Mouse (Mus musculus): ENCODE measurements at regions not wholly inside any gene's neighbourhood (a gene's known extent, or its start where the extent isn't known, plus 50 kb on each side); places are given as distances from the start of the nearest gene placed in this dataset.

DNA sequence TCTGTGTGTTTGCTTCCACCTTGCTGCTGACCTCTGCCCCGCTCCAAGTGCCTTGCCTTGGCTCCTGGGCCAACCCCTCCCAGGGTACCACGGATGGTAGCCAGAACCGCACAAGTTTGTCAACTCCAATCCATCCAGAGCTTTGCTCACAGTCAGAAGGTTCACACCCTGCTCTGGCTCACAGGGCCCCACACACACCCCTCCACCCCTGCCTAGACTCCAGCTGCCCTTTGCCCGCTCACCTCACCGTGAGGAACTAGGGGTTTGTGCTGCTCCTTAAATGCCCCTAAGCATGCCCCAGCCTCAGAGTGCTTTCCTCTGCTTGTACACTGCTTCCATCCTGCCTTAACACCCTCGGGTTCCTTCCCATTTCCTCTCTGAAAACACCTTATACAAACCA is 117.5 kb upstream of the Lhx5 start:
- no peak for DNase-seq (ENCODE audit: low read depth, low spot score)

DNA sequence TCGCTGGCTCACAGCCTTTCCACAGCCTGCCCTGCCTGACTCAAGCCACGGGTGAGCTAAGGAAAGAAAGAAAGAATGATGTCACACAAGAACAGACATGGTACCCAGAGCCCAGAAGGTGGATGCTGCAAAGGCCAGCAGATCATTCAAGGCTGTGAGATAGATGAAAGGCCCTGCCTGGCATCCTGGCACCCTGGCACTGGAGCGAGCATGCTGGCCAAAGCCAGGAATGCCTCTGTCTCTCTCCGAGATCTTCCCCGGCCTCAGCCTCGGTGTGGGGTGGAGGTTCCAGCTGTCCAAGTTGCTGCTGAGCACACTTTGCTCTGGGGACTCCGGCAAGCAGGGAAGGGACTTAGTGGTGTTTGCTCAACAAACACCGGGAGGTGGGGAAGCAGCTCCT is 116.4 kb upstream of the Lhx5 start:
- DNase-seq (ENCODE audit: low read depth, low spot score) = no peak

DNA sequence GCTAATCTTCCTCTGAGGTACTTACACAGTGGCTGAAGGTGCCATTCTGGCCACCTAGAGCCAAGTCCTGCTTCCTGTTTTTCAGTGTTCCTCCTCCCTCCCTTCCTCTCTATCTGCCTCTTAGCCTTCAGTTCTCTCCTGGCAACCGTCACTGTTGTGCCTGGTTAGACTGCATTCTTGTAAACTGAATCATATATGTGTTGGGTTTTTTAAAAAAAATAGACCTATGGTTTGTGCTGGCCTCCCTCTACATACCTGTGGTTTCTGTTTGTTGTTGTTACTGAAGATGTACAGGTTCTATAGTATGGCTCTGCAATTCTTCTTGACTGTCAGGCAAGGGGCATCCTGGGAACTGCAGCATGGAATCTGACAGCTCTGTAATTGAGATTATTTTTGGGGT is 112.5 kb upstream of the Lhx5 start:
- DNase-seq (ENCODE audit: low read depth, low spot score) = no peak

DNA sequence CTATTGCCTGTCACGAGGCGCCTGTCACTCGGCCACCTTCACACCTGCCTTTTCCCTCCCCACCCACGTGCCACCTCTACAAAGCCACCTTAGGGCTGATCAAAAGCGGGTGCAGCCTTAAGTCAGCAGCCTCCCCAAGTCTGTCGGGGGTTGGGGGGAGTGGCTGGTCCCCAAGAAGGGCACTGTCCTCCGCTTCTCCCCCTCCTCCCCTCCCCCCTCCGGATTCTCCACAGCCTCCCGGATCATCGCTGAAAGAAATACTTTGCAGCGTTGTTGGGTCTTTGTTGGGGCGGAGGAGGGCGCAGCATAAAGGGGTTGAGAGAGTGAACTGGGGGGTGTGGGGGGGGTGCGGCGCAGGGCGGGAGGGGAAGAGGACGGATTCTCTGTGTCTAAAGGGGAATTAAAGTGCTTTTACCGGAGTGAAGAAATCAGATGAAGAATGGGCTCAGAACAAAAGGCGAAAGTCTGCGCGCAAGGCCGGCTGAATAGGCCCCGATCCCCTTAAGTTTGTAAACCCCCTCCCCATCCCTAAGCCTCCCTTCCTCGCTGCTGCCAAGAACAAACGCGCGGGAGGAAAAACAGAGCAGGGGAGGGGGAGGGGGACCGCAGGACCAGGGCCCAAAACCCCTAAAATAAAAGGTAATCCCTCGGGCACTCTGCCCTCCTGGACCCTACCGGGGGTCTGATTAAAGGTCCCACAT is 109.3 kb upstream of the Lhx5 start:
- DNase-seq (ENCODE audit: low read depth, low spot score) = peak; percentile 46

DNA sequence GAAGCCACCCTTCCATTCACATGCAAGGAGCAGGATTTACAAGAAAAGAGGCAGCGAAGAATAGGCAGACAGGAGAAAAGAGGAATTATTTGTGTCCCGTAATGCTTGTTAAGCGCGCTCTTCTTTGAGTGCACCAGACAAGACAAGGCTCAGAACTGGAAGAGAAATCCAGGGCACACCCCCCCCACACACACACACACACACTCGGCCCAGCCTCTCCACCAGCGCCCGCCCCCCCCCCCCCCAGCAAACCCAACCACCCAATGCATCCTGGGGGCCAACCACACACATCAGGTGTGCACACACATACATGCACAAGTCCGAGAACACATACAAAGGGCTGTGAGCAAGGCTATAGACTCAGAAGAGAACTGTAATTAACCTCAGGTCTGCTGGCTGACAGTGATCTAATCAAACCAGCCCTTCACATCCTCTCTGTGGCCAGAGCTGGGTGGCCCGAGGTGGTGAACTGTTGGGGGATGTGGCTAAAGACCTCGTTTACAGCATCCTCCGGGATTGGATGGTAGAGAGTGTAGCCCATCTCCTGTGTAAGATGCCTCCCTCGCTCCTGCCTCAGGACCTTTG is 108.7 kb upstream of the Lhx5 start:
- no peak for DNase-seq (ENCODE audit: low read depth, low spot score)

DNA sequence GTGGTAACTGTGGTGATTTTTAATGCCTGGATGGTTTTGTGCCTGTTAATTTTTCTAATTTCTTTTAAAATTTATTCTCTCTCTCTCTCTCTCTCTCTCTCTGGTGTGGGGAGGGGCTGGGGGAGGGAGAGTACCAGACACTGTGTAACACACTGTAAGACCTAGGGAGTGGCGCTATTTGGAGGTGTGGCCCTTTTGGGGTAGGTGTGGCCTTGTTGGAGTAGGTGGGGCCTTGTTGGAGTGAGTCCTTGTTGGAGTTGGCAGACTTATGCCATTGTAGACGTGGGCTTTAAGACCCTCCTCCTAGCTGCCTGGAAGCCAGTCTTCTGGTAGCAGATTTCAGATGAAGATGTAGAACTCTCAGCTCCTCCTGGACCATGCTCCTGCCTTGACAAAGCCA is 107.4 kb upstream of the Lhx5 start:
- peak; percentile 73 for DNase-seq (ENCODE audit: low read depth, low spot score)

DNA sequence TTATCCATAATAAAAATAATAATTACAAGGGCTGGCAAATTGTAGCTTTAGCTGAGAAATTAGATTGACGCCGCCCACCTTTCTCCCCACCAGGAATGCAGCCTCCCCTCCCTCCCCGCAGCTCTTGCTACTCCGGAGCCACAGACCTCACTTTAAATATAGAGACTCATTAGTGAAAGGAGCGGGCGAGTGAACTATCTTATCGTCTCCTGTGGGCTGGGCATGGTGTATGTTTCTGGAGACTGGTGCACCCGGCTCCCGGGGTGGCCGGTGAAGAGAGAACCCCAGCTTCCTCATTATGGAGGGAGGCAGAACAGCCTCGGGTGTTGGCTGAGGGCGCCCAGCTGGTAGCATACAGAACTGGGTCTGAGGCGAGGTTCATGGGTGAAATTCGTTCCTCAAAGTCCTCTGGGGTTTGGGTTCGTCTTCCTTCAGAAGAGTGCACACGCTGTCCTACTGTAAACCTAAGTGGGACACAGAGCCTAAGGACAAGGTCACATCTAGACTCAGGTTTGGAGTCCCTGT is 106.1 kb upstream of the Lhx5 start:
- DNase-seq (ENCODE audit: low read depth, low spot score) = no peak

DNA sequence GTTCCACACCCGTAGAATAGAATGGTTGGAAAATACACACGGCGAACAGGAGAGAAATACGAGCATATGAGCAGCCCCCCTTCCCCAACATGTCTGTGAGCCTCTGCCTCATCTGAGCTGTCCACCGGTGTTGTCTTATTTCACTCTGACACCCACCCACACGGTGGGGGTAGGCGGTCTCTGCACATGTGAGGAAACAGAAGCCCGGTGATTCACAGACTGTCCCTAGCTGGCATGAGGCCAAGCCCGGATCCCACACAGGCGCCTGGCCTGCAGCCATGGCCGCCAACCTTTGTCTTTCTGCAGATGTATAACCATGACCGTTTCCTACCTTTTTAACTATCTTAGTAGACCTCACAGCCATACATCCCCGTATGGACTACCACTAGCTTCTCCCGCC is 99.5 kb upstream of the Lhx5 start:
- no peak for DNase-seq (ENCODE audit: low read depth, low spot score)

DNA sequence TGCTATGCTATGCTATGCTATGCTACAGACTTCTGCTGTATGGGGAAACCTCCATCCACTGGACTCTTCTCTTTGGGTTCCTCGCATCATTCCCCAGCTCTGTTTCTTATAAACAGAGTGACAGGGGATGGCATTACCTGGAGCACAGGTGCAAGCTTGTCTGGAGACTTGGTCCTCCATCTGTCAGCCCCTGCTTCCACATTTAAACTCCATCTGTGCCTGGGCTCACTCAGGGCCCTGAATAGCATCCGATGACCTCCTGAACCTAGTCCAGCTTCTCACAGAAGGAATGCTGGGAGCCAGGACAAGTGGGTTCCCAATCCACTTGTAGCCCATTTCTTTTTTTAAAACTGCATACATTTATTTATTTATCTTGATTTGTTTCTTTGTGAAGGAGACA is 92.3 kb upstream of the Lhx5 start:
- no peak for DNase-seq (ENCODE audit: low read depth, low spot score)

DNA sequence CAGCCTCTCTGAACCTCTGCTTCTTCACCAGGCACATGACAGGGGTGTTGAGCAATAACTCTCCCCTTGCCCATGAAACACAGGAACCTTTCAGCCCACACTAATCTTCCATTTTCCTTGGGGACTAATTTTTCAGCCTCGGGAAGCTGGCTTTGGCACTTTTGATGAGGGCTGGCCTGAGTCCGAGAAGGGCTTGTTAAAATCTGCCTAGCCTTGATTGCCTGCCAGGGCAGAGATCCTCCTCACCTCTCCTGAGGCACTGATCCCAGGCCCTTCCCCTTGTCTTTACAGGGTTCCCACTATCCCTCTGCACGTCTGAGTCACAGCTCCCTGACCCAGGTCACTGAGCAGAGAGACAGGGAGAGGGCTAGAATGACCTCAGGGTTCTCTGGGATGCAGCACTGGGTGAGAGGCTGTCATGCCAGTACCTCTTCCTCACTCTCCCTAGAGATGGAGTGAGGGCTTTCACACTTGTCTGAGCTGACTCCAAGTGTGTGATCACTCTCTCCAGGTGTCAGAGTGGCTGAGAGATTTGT is 90.7 kb upstream of the Lhx5 start:
- DNase-seq (ENCODE audit: low read depth, low spot score) = no peak

DNA sequence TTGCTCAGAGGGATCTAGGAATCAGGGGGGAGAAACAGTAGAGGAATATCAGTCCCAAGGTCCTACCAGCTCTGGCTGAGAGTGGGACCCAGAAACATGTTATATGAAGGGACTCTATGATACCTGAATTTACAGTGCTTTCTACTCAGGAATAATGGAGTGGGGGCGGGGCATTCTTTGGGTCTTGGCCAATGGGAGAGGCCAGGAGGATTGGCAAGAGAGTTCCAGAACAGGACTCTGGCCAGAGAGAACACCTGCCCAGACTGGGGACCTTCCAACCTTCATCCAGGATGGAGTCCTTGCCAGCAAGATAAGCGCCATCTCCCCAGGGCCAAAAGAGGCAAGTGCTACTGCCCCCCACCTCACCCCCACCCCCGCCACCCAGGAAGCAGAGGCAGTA is 81.0 kb upstream of the Lhx5 start:
- no peak for DNase-seq (ENCODE audit: low read depth, low spot score)

DNA sequence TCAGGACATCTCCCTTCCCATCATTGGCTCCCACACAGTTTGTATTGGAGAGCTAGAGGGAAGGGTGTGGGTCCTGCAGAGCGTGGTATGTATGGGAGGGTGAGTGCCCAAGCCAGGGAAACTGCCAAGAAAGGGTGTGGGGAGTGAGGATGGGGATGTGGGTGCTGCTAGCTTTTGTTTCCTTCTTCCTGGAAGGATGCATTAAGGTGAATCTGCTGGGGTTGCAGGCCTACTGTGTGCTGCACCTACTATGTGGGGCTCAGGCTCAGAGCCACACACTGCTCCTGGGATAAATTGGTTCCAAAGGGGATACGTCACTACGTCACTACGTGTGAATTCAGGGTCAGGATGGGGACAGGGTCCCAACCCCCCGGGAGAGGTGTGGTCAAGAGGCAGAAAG is 79.7 kb upstream of the Lhx5 start:
- DNase-seq (ENCODE audit: low read depth, low spot score) = no peak

DNA sequence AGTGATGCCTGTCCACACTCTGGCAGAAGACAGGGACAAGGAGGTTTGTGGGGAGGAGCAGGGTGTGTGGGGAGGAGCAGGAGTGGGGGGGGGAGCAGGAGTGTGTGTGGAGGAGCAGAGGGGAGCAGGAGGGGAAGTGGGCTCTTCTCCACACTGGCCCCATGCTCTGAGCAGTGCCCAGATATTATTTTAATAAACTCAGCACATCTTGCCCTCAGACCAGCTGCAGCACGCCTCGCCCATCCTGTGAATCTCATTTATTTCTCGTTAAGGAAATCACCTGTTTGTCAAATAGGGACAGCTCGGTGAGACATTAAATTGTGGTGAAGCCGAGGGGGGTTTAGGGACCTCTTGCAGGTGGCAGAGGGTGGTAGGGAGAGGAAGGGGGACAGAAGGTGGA is 77.8 kb upstream of the Lhx5 start:
- no peak for DNase-seq (ENCODE audit: low read depth, low spot score)

DNA sequence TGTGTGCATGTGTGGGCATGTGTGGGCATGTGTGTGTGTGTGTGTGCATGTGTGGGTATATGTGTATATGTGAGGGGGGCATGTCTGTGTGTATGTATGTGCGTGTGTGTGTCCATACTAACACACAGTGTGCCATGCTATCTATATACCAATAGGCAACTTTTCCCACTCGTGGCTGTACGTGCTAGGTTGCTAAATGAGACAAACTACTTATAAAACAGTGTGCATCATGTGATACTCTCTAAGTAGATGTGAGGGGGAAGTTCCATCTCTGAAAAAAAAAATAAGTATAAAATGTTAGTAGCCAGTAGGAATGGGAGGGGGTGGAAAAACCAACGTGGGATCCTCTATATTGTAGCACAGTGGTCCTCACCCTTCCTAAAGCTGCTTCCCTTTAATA is 74.5 kb upstream of the Lhx5 start:
- no peak for DNase-seq (ENCODE audit: low read depth, low spot score)

DNA sequence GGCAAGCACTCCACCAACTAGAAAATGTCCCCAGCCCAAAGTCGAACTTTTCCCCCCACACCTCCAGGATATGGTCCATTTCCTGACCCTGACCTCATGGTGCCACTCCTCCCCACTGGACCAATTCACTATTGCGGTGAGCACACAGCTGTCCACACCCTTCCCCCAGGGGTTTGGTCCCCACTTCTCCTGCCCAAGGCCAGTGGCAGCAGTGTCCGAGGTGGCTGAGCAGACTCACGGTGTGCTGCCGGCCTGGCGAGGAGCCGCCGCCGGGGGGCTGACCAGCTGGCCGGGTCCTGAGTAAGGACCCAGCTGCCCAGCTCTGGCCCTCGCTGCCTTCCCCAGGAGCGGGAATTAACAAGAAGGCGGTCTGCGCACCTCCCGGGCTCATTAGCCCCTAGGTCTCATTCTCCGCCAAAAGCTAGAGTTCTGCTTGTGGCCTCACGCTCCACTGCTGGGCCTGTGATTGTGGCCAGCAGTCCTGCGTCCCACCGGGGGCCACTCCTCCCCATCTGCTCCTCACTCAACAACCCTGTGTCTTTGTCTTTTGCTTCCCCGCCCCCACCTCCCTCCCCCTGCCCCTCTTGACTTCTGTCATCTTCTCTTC is 73.3 kb upstream of the Lhx5 start:
- DNase-seq (ENCODE audit: low read depth, low spot score) = no peak

DNA sequence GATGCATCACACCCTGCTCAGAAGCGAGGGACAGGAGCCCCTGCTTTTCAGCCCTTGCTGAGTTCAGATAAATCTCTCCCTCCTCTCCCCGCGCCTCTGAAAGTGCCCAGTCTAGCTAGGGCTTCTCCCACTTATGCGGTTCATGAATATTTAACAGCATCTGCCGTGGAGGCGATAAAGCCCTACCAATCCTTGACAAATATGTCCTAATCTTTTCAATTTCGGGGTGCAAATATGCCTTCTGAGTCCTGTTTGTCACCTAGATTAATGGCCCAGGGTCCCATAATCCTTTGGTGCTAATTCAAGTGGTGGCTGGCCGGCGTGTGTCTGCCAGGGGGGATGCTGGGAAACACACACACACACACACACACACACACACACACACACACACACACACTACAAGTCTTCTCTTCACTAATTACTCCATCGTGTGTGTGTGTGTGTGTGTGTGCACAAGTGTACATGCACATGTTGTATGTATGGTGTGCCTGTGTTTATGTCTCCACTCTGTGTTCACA is 65.5 kb upstream of the Lhx5 start:
- DNase-seq (ENCODE audit: low read depth, low spot score) = no peak

DNA sequence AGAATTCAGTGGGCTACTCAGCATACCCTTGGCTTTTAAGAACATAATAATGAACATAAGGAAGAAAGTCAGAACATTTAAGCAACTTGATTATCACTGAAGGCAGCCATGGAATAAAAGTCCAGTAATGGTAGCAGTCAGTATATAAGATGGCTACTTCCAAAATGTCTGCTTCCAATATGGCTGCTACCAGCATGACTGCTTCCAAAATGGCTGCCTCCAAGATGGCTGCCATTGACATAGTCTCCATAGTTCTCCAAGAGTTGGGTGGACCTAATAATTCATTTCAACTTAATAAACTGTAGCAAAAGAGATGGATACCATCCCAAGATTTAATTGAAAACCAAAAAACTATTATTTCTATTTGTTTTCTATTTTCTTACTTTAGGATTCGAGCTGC is 62.7 kb upstream of the Lhx5 start:
- DNase-seq (ENCODE audit: low read depth, low spot score) = peak; percentile 45

DNA sequence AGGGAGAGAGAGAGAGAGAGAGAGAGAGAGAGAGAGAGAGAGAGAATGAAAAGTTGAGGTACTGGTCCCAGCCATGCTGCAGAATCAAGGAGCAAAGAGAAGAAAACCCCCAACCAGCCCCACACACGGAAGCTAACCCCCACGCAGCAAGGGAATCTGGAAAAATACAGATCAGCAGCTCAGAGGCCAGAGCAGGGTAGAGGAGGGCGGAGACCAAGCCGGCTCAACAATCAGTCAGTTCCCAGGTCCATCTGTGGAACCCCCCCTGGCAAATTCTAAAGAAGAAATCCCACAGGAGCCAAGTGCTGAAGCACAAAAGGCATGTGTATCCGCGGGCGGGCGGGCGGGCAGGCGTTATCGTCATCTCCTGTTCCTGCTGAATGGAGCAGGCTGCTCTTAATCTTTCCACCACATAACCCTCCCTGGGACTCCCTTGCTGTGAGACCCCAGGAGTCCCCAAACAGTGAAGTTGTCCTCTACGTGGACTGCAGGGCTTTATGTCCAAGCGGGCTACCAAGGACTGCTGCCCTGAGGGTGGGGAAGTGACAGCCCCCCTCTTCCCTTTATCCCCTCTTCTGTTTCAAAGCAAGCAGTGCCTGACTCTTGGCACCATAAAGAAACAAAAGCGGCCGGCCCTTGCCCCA is 60.2 kb upstream of the Lhx5 start:
- peak; percentile 9 for DNase-seq (ENCODE audit: low read depth, low spot score)

DNA sequence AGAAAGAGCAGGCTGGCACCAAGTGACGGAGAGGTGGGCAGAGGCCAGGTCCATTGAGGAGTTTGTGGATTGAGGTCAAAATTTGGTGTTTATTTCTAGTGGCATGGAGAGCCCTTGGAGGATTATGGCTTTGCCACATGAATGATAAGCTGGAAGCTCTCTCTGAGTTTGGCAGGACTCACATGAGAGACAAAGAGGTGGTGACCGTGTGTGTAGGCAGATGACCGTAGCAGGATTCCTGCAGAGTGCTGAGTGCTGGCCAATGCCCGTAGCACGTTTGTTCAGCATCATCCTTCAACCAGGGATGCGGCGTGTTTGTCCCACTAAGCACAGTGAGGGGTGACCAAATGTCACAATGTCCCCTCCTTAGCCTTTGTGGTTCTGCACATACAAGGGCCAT is 58.1 kb upstream of the Lhx5 start:
- no peak for DNase-seq (ENCODE audit: low read depth, low spot score)

All from R1 (cell line).